Mouse (Mus musculus) bone marrow, adult 2 months (tissue): Measurements from ENCODE around the gene Map3k3.

Experiments used
- CTCF ChIP-seq: fragments of 200-500 bp; IDR thresholded peaks from 2 replicates; pipeline ENCODE4 v1.5.1; 2011; ENCODE audit warnings: low read length, control low read depth; ENCODE audit not compliant: control insufficient read depth, insufficient read depth
- POLR2A ChIP-seq: fragments of 200-500 bp; IDR thresholded peaks from 2 replicates; pipeline ENCODE4 v1.6.1; 2011; ENCODE audit warnings: low read depth, mild to moderate bottlenecking, control low read depth, low read length, borderline replicate concordance; ENCODE audit not compliant: control insufficient read depth

DNA sequence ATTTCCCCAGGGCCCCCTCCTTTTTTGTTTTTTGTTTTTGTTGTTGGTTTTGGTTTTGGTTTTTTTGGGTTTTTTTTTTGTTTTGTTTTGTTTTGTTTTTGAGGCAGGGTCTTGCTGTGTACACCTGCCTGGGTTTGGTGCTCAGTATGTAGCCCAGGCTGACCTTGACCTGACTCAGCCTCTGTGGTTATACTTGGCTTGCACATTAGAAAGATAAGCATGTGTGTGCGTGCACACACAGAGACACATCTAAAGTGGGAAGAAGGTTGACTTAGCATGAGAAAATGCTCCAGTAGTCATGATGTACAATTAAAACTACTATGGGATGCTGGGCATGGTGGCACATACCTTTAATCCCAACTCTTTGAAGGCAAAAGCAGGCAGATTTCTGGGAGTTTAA, 23.9 kb upstream of the Map3k3 start:
- no peak for TF ChIP-seq POLR2A
- TF ChIP-seq CTCF, result no peak
